Mouse (Mus musculus) embryonic facial prominence, embryonic 13.5 days (tissue): Measurements from ENCODE around the gene Taf8. TPM values are rescaled to one million over a fixed set of nuclear protein-coding genes. Genes with fewer than 3 reads are reported as not detected.
A peak's percentile ranks its signal among the peaks of the same experiment; 100 is the strongest.

Source experiments
- ATAC-seq: fragments of 200-750 bp; cut with Nextera tagmentation; 2 replicates; pipeline ENCODE4 v1.8.0; 2017; ENCODE audit warnings: low read depth; ENCODE audit not compliant: insufficient number of reproducible peaks, insufficient read depth, low FRiP score, low TSS enrichment
- H3K27ac ChIP-seq: fragments of 300-500 bp; sonication (generic); 2 replicates; pipeline ENCODE4 v1.5.1; 2015; ENCODE audit warnings: moderate library complexity, mild to moderate bottlenecking, inconsistent platforms
- H3K27me3 ChIP-seq: fragments of 300-500 bp; sonication (generic); 2 replicates; pipeline ENCODE4 v1.6.1; 2015; ENCODE audit warnings: mild to moderate bottlenecking, inconsistent platforms
- H3K36me3 ChIP-seq: fragments of 300-500 bp; sonication (generic); 2 replicates; pipeline ENCODE4 v1.6.1; 2015; ENCODE audit warnings: mild to moderate bottlenecking, inconsistent platforms
- H3K4me1 ChIP-seq: fragments of 300-500 bp; sonication (generic); 2 replicates; pipeline ENCODE4 v1.6.1; 2015; ENCODE audit warnings: inconsistent platforms
- H3K4me2 ChIP-seq: fragments of 300-500 bp; sonication (generic); 2 replicates; pipeline ENCODE4 v1.6.1; 2015; ENCODE audit warnings: moderate library complexity, mild to moderate bottlenecking, inconsistent platforms
- H3K4me3 ChIP-seq: fragments of 300-500 bp; sonication (generic); 2 replicates; pipeline ENCODE4 v1.5.1; 2015; ENCODE audit warnings: mild to moderate bottlenecking, inconsistent platforms
- H3K9ac ChIP-seq: fragments of 300-500 bp; sonication (generic); 2 replicates; pipeline ENCODE4 v1.6.1; 2015; ENCODE audit warnings: mild to moderate bottlenecking, inconsistent platforms
- H3K9me3 ChIP-seq: fragments of 300-500 bp; sonication (generic); 2 replicates; pipeline ENCODE4 v1.6.1; 2016; ENCODE audit warnings: inconsistent platforms
- WGBS: fragments of 180-500 bp; shearing (Covaris S2); methylation state at CpG from one replicate; pipeline ENCODE4 v1.1.7; 2015; ENCODE audit warnings: mixed read lengths; 5-methylcytosine and 5-hydroxymethylcytosine counted together
- polyA plus RNA-seq: library from polyadenylated mRNA; unstranded; fragments of >200 nt; fragmentation: Nextera tagmentation; extraction: Ambion mirVana; gene quantifications from 2 replicates; pipeline ENCODE4 v1.2.1, GENCODE M21; 2015

The Taf8 gene
- polyA plus RNA-seq, 1 experiment from 2014 or later, result 38.1 TPM

DNA sequence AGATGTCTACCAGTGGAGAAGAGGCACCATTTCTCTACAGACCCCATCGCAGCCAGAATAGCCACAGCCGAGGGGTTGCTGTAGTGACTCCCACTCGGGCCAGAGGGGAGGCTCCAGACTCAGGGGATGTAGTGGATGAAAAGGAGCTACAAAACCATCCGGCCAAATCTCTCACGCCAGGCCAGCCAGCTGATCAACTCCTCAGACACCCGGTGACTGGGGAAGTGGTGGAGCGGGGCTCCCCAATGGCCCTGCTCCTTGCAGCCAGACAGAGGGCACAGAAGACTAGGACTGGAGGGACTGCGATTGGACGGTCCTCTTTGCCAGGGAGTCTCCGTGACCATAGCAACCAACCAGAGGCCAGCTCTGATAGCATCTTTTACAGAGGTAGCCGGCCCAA, 34.4 kb downstream of the Taf8 start:
- peaks cover 33% of the 10 kb centered on the region for H3K27me3 ChIP-seq
- H3K36me3 ChIP-seq, result no peaks in the 10 kb centered on the region
- no peak overlapping the region for H3K9ac ChIP-seq
- peaks cover 44% of the 10 kb centered on the region for H3K4me1 ChIP-seq
- no peaks in the 10 kb centered on the region for H3K9me3 ChIP-seq
- peak overlapping the region; percentile 48; the same call in 1 of the 2 replicates for H3K4me2 ChIP-seq
- whole genome bisulfite sequencing, result 65% methylated on average over 11 of the region's 11 CpGs
- H3K4me3 ChIP-seq, result no peak overlapping the region
- H3K27ac ChIP-seq, result no peak overlapping the region
- no peak for ATAC-seq

DNA sequence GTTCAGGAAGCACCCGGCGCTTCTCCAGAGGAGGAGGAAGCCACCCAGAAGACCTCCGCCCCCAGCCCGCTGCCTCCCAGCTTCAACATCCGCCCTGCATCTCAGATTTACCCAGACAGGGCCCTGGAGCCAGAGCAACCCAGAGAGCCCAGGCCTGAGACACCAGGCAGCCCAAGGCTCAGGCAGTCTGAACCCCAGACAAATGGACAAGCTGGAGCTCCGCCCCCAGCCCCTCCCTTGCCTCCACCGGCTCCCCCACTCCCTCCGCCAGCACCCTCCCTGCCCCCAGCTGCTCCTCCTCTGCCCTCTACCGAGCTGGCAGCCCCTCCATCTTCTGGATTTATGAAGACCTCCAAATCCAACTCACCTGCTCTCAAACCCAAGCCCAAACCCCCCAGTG, 35.8 kb downstream of the Taf8 start:
- H3K36me3 ChIP-seq, result no peaks in the 10 kb centered on the region
- WGBS, result 22% methylated on average over 9 of the region's 9 CpGs
- H3K4me3 ChIP-seq, result 0 out of 2 replicates have a peak overlapping the region, but pooled peaks have one; percentile 3
- no peak overlapping the region for H3K27ac ChIP-seq
- no peaks in the 10 kb centered on the region for H3K9me3 ChIP-seq
- no peak for ATAC-seq
- peaks cover 33% of the 10 kb centered on the region for H3K27me3 ChIP-seq
- H3K4me1 ChIP-seq, result peaks cover 44% of the 10 kb centered on the region
- peak overlapping the region; percentile 41 for H3K4me2 ChIP-seq
- peak overlapping the region; percentile 46 for H3K9ac ChIP-seq

DNA sequence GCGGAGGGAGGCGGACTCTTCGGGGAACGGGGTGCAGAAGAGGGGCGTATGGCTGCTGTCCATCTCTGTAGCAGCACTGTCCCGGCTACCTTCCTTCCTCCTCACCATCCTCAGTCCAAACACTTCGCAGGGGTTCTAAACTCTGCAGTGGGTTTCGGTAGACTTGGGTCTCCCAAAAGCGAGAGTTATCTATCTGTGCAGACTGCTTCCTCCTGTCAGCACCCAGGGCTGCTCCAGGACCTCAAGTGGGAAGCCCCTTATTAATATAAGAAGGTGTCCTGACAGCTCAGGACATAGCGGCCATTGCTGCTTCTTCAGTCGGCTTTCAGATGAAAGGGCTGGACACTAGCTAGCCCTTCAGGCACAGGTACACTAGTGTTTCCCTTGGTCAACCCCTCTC, 37.1 kb downstream of the Taf8 start:
- Histone ChIP-seq H3K4me3 (no peak overlapping the region), H3K9ac (0 out of 2 replicates have a peak overlapping the region, but pooled peaks have one; percentile 16), H3K36me3 (no peaks in the 10 kb centered on the region), H3K27ac (no peak overlapping the region), H3K27me3 (peaks cover 33% of the 10 kb centered on the region), H3K4me2 (no peak overlapping the region), H3K9me3 (no peaks in the 10 kb centered on the region), H3K4me1 (peaks cover 32% of the 10 kb centered on the region)
- WGBS, result 80% methylated on average over 11 of the region's 11 CpGs
- no peak for ATAC-seq

DNA sequence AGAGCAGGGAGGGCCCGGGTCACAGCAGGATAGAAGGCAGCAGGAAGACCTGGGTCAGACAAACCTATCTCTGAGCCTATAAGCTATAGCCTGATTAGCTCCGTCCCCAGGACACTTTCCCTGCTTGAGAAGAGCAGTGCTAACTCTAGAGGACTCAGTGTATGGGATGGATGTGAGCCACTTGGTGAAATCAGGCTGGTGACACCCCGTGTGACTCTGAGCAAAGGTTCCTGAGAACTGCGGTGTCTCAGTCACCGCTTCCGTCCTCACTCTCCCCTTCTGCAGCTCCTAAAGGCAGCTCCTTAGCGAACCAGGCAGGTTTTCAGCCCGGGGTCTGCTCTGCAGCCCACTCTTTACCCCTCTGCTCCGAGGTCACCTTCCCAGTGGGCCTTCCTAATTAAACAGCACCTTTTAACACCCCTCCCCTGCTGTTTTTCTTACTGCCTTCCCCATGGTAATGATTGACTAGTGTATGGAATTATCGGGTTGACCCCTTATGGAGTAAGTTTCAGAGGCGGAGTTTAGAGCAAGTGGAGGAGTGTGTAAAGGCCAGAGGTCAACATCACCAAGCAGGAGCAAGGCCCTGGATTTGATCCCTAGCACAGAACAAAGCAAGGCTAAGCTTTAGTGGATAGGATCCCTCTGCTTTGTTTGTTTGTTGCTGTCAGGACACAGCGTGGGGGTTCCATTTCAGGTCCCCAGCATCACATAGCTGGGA, 37.7 kb downstream of the Taf8 start:
- H3K27ac ChIP-seq, result no peak overlapping the region
- no peaks in the 10 kb centered on the region for H3K36me3 ChIP-seq
- no peak overlapping the region for H3K4me2 ChIP-seq
- H3K9ac ChIP-seq, result no peak overlapping the region
- no peak overlapping the region for H3K4me3 ChIP-seq
- H3K4me1 ChIP-seq, result peaks cover 32% of the 10 kb centered on the region
- peaks cover 28% of the 10 kb centered on the region for H3K27me3 ChIP-seq
- WGBS, result 57% methylated on average over 12 of the region's 12 CpGs
- ATAC-seq, result no peak
- H3K9me3 ChIP-seq, result no peaks in the 10 kb centered on the region

DNA sequence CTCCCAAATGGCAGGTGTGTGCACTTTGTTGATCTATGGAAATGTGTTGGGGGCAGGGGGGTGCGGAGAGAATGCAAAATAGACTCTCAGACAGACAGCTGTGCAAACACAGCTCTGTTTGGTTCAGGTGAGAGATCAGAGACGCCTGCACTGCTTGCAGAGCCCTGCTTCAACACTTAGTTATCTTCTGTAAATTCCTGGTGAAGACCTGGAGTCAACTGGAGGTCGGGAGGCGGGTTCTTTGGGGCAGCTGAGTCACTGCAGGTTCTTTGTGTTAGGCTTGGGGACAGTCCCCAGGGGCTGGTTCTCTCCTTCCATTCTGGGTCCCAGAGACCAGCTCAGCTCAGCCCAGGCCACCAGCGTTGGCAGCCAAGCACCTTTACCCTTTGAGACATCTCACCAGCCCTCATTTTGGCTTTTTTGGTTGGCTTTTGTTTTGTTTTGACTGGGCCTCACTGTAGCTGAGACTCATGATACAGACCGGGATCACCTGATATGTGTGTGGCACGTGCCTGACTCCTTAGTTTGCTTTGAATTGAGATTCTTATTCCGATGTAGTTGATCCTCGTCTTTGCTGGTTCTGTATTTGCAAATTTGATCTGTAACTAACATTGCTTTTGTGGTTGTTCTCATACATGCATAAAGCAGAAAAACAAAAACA, 39.2 kb downstream of the Taf8 start:
- no peak for ATAC-seq

DNA sequence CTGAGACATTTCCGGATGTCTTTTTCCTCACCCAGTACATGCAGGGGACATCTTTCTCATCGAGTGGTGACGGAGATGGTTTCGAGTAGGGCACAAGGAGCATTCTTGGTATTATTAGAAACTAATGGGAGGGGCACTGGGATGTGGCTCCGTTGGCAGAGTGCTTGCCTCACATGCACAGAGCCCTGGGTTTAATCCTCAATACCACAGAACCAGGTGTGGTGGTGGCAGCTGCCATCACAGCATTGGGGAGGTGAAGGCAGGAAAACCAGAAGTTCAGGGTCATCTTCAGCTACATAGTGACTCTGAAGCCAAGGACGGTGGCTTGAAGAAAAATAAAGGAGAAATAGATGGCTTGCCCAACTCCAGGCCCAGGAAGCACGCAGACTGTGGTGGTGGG, 39.9 kb downstream of the Taf8 start:
- Histone ChIP-seq H3K9ac (no peak overlapping the region), H3K4me2 (no peak overlapping the region), H3K4me1 (peaks cover 20% of the 10 kb centered on the region), H3K36me3 (no peaks in the 10 kb centered on the region), H3K4me3 (no peak overlapping the region), H3K27me3 (peaks cover 6% of the 10 kb centered on the region), H3K9me3 (no peaks in the 10 kb centered on the region), H3K27ac (no peak overlapping the region)
- 80% methylated on average over 7 of the region's 7 CpGs for WGBS
- ATAC-seq, result no peak

More for the DNA sequence above, 39.2 kb downstream of the Taf8 start:
- Histone ChIP-seq H3K4me2 (no peak overlapping the region), H3K9ac (no peak overlapping the region), H3K4me1 (peaks cover 21% of the 10 kb centered on the region), H3K4me3 (no peak overlapping the region), H3K27me3 (peaks cover 13% of the 10 kb centered on the region), H3K9me3 (no peaks in the 10 kb centered on the region), H3K27ac (no peak overlapping the region), H3K36me3 (no peaks in the 10 kb centered on the region)
- 50% methylated on average over 9 of the region's 9 CpGs for WGBS

DNA sequence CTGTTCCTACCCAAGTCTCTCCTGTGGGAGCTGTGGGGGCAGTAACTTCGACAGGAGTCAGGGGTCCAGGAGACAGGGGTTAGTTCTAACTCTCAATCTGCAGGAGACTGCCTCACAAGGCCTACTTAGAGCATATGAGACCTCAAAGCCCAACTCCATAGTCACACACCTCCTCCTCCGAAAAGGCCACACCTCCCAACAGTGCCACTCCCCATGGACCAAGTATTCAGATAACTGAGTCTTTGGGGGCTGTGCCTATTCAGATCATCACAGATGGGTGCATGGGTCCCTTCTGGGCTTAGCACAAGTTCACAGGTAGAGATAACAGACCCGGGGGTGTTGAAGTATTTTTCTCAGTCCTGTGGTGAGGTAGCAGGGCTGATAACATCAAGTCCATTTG, 40.4 kb downstream of the Taf8 start:
- no peaks in the 10 kb centered on the region for H3K9me3 ChIP-seq
- no peak overlapping the region for H3K9ac ChIP-seq
- WGBS, result 79% methylated on average over 3 of the region's 3 CpGs

DNA sequence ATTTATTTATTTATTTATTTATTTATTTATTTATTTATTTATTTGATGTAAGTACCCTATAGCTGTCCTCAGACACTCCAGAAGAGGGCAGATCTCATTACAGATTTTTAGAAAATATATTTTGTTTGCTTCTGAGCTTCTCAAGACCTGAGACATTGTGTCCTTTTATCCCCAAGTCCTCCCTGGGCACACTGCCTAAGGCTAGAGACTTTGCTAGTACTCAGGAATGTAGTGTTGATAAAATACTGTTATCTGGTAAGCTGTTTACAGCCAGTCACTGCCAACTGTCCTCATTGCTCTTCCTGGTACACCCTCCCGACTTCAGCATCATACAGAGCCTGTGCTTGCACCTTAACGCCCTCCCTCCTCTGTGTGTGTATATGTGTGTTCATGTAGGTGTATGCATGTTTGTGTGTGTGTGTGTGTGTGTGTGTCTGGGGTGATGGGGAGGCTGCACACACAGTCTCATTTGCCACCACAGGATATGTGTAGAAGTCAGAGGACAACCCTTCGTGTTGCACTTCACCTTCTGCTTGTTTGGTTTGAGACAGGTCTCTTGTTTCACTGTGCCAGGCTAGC, 42.7 kb downstream of the Taf8 start:
- no peaks in the 10 kb centered on the region for H3K9me3 ChIP-seq
- no peak overlapping the region for H3K27ac ChIP-seq
- WGBS, result 74% methylated on average over 3 of the region's 3 CpGs
- H3K4me1 ChIP-seq, result peaks cover 9% of the 10 kb centered on the region
- no peak overlapping the region for H3K4me2 ChIP-seq
- no peak overlapping the region for H3K4me3 ChIP-seq
- H3K27me3 ChIP-seq, result no peaks in the 10 kb centered on the region
- H3K36me3 ChIP-seq, result no peaks in the 10 kb centered on the region
- no peak for ATAC-seq
- H3K9ac ChIP-seq, result no peak overlapping the region

More for the DNA sequence above, 40.4 kb downstream of the Taf8 start:
- Histone ChIP-seq H3K27me3 (peaks cover 1% of the 10 kb centered on the region), H3K4me3 (no peak overlapping the region), H3K27ac (no peak overlapping the region), H3K36me3 (no peaks in the 10 kb centered on the region), H3K4me2 (no peak overlapping the region), H3K4me1 (peaks cover 20% of the 10 kb centered on the region)
- ATAC-seq, result no peak

DNA sequence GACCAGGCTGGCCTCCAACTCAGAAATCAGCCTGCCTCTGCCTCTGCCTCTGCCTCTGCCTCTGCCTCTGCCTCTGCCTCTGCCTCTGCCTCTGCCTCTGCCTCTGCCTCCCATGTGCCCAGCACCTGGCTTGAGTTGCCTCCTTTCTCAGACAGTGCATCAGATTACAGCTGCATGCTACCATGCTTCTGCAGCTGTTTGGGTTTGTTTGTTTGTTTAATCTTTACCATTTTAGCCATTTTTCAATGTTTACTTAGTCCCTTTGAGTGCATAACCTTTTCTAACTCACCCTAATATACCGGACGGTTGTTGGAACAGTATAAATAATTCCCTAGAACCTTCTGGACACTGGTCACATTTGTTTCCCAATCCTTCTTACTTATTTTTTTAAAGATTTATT, 43.2 kb downstream of the Taf8 start:
- 88% methylated on average over 2 of the region's 2 CpGs for WGBS
- no peaks in the 10 kb centered on the region for H3K36me3 ChIP-seq

DNA sequence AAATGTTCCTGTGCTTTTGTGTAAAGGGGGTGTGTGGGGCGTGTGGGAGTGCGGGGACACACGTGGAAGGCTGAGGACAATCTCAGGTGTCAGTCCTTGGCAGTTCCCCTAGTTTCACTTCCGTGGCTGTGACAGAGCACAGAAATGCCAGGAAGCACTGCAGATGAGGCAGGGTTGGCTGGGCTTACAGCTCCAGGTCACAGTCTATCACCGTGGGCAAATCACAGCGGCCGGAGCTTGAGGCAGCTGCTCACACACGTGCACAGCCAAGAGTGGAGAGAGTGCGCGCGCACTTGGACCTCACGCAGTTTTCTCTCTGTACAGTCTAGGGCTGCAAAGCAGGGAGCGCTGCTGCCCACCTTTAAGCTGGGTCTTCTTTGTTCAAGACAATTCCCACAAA, 43.8 kb downstream of the Taf8 start:
- ATAC-seq, result no peak
- H3K27ac ChIP-seq, result no peak overlapping the region
- no peaks in the 10 kb centered on the region for H3K27me3 ChIP-seq
- H3K9ac ChIP-seq, result no peak overlapping the region
- H3K36me3 ChIP-seq, result no peaks in the 10 kb centered on the region
- H3K4me1 ChIP-seq, result peaks cover 14% of the 10 kb centered on the region
- no peaks in the 10 kb centered on the region for H3K9me3 ChIP-seq
- no peak overlapping the region for H3K4me3 ChIP-seq
- H3K4me2 ChIP-seq, result no peak overlapping the region
- 80% methylated on average over 13 of the region's 13 CpGs for WGBS

More for the DNA sequence above, 43.2 kb downstream of the Taf8 start:
- no peak overlapping the region for H3K4me3 ChIP-seq
- H3K4me1 ChIP-seq, result peaks cover 14% of the 10 kb centered on the region
- no peak overlapping the region for H3K4me2 ChIP-seq
- no peak overlapping the region for H3K27ac ChIP-seq
- no peak for ATAC-seq
- H3K9me3 ChIP-seq, result no peaks in the 10 kb centered on the region
- no peaks in the 10 kb centered on the region for H3K27me3 ChIP-seq
- no peak overlapping the region for H3K9ac ChIP-seq

DNA sequence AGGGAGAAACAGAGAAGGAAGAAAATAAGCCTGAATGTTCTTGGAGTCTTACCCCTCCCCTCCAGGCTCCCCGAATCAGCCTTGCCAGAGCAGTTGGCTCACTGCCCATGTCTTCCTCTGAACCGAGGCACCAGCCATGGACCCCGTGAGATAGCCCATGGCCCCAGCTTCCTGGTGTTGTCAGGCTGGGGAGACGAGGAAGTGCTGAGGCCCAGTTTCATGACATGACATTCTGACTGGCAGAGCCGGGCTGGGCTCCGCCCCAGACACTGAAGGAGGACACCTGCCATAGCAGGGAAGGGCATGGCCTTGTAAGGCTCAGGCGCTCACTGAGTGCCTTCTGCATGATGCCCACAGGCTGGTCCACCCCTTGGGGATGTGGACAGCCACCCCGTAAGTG, 47.4 kb downstream of the Taf8 start:
- Histone ChIP-seq H3K27me3 (no peaks in the 10 kb centered on the region), H3K9ac (no peak overlapping the region), H3K4me2 (no peak overlapping the region), H3K9me3 (no peaks in the 10 kb centered on the region), H3K27ac (no peak overlapping the region), H3K36me3 (no peaks in the 10 kb centered on the region), H3K4me3 (no peak overlapping the region), H3K4me1 (peaks cover 28% of the 10 kb centered on the region)
- 62% methylated on average over 8 of the region's 8 CpGs for WGBS
- no peak for ATAC-seq

DNA sequence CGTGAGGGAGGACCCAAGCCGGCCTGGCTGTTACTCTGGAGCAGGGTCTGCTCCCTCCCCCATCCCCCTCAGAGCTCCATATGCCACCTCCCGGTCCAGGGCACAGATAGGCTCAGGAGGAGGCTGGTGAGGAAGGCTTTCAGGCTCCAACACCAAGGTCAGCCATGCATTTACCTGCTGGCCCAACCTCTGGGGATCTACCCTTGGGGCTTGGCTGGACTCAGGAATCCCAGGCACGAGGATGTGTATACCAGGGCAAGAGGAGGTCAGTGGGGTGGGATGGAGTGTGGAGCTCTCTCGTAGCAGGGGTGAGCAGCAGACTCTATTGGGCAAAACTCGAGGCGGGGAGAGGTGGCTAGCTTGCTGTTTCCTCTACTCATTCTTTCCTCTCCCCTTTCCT, 49.2 kb downstream of the Taf8 start:
- no peaks in the 10 kb centered on the region for H3K27me3 ChIP-seq
- WGBS, result 57% methylated on average over 7 of the region's 7 CpGs
- no peak overlapping the region for H3K4me2 ChIP-seq
- H3K4me1 ChIP-seq, result peaks cover 39% of the 10 kb centered on the region
- H3K9me3 ChIP-seq, result no peaks in the 10 kb centered on the region
- no peak overlapping the region for H3K9ac ChIP-seq
- H3K36me3 ChIP-seq, result no peaks in the 10 kb centered on the region
- no peak for ATAC-seq
- no peak overlapping the region for H3K4me3 ChIP-seq
- peak overlapping the region; percentile 34; the same call in 1 of the 2 replicates for H3K27ac ChIP-seq
